Mouse (Mus musculus): ENCODE measurements around the gene Scn8a. TPM values are rescaled to one million over a fixed set of nuclear protein-coding genes. Genes with fewer than 3 reads are reported as not detected.
"Not testable (repeated sequence)": the region's sequence is repeated elsewhere in the genome, so short reads cannot be mapped to it uniquely, and the experiment has no call there.

Scn8a gene
- 10 to 100 TPM in 2 of 4 experiments, 1 to 10 TPM in 2; 4.1 to 14.9 (median 8.5) TPM for total RNA-seq (2022)

GRCm38 (mm10) chr15:100869558-100869957 is at the start of gene Scn8a:
Gene Scn8a, plus strand, starts transcription at chr15:100869858.
- no peak for DNase-seq

DNA sequence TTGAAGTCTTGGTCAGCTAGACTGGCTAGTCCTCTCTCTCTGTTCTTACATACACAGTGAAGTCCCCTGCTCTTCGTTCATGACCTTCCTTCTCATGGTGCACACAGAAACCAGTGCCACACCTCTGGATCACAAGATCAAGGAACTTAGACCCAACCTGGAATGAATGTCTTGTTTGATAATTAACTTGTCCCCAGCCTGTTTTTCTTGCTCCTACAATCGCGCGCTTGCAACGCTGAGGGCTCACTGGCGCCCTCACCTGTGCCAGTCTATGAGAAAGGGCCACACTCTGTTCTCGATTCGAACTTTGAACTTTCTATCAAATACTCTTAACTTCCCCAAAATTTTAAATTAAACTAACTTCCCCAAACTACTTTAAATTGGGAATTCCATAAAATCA is 47.8 kb upstream of the Scn8a start:
- DNase-seq, result no peak

- not testable (repeated sequence) for DNase-seq
These were observed 47.3 kb upstream of the Scn8a start for GRCm38 (mm10) chr15:100822370-100822769.

DNA sequence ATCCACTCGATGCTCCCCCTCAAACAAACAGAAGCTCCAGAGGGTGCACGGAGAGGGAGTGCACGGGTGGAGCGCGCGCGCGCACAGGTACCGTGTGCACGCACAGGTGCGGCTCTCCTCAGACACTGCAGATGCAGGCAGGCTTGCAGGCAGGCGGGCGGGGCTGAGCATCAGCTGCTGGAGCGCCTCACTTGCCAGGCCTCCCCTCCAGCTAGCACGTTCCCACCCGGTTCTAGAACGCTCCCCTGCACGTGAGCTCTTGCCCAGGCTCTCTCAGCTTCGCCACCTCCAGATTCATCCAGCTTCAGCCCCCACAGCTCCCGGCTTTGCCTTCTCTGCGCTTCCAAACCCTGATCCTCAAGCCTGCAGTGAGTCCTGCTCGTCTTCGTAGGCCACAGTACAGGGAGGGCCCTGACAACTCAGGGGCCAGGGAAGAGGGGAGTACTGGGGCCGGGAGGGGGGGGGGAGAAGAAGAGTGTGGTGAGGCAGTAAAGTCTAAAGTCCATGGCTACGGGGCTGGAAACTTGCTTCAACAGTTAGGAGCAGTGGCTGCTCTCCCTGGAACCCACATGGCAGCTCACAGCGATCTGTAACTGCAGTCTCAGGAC is 44.3 kb upstream of the Scn8a start:
- DNase-seq, result no peak

DNA sequence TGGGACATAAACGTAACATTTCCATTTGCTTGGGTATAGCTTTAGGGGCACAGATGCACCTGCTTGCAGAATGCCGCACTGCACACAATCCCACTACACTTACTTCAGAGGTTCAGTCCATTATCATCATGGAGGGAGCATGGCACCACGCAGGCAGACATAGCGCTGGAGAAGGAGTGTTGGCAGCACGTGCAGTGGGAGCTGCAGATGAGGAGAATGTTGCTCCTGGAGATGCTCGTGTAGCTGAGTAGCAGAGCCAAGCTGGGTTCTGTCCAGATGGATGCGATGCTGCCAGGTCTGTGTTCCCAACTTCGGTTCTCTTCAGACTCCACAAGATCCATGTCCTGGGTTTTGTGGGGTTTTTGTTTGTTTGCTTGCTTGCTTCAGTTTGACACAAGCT is 43.6 kb upstream of the Scn8a start:
- DNase-seq, result no peak

- DNase-seq, result no peak
These were observed 39.9 kb upstream of the Scn8a start for GRCm38 (mm10) chr15:100829775-100830174.

DNA sequence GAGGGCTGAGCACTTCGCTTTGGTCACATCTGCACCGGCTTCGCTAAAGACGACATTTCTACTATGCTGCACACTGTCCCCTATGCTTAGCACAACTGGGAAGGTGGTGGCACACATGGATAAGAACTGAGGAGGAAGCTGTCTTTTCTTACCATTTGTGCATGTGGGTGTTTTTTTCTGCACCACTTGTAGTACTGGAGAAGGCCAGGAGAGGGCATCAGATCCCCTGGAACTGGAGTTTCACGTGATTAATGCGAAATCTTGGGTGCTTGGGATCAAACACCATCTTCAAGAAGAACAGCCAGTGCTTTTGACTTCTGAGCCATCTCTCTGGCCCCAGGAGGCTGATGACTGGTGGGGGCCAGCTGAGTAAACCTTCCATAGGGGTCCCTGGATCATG is 39.0 kb upstream of the Scn8a start:
- no peak for DNase-seq

GRCm38 (mm10) chr15:100832144-100832543 is 37.5 kb upstream of the Scn8a start:
- no peak for DNase-seq

- DNase-seq, result no peak
These were observed 36.9 kb upstream of the Scn8a start for GRCm38 (mm10) chr15:100832784-100833183.

DNA sequence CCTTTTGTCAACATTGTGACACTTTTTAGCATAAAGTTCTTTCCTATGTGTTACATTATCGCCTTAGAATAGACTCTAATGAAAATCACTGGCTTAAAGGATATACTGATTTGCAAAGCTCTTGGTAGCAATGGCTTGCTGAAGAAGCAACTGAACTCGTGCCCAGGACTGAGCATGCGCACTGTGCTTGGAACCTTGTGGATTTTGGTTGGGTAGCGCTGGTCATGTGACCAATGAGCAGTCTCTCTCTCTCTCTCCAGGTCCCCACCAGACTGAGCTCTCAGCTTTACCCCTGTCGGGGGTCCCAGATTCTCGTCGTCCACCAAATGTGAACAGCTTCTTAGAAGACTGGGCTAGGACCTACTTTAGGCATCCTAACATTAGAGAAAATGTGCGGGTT is 32.9 kb upstream of the Scn8a start:
- no peak for DNase-seq

DNA sequence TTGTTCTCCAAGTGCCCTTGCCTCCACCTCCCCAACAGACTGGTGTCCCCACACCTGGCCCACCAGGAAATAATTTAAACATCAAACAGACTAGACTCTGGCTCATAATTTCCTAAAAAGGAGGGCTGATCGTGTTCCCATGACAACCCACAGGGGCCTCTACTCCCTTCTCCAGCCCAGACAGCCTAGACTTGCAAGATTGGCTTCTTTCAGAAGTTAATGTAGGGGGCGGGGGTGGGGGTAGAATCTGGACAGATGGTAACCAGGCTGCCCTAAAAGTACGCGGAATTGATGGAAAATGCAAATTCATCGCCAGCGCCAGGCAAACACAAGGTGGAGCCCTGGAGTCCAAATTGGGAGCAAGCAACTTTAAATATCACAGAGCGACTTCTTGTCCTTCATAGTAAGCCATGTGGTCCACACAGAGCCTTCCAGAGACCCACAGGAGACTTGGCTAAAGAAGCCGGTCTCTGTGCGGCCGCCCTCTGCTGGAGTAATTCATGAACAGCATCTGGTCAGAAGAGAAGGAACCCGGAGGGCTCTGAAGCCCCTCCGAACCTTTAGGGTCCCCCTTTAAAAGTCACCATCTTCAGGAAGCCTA is 31.0 kb upstream of the Scn8a start:
- DNase-seq, result peak; percentile 22

DNA sequence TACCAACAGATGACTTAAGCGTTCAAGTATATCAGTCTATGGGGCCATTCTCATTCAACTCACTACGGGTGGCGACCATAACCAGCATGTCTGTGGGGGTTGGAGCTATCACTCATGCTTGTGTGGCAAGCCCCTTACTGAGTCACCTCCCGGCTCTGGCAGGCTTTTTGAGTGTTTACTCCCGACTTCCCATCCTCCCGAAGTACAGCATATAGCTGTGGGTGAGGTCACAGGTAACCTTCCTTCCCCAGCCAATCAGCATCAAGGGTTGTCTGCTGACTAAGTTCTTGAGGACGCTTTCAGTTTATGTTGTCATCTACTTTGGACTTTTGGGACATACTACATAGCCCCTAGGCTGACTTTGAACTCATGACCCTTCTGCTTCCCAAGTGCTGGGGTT is 25.3 kb upstream of the Scn8a start:
- DNase-seq, result no peak

- DNase-seq, result no peak
These were observed 24.4 kb upstream of the Scn8a start for GRCm38 (mm10) chr15:100845049-100845879.

DNA sequence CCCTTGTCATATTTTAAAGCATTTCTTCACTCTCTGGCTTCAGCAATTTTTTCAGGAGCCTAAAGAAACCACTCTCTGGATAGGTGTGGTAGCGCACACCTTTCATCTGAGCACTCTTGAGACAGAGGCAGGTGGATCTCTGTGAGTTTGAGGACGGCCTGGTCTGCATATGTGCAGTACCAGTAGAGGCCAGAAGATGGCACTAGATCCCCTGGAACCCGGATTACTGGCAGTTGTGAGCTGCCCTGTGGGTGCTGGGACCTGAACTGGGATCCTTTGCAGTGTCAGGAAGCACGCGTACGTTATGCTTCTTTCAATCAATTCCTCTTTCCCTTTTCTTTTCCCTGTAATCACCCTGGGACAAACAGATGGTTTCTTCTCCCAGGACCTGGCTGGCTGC is 22.5 kb upstream of the Scn8a start:
- DNase-seq, result no peak

- no peak for DNase-seq
These were observed 12.1 kb upstream of the Scn8a start for GRCm38 (mm10) chr15:100857586-100857985.

GRCm38 (mm10) chr15:100860856-100861255 is 8.8 kb upstream of the Scn8a start:
- DNase-seq, result no peak

- DNase-seq, result no peak
These were observed 4.1 kb upstream of the Scn8a start for GRCm38 (mm10) chr15:100865556-100865955.

GRCm38 (mm10) chr15:100870001-100870774 is 530 bp downstream of the Scn8a start:
- DNase-seq, result peak; percentile 23

- no peak for DNase-seq
These were observed 1.1 kb downstream of the Scn8a start for GRCm38 (mm10) chr15:100870775-100871106.

- DNase-seq, result no peak
These were observed 1.7 kb downstream of the Scn8a start for GRCm38 (mm10) chr15:100871107-100872011.

DNA sequence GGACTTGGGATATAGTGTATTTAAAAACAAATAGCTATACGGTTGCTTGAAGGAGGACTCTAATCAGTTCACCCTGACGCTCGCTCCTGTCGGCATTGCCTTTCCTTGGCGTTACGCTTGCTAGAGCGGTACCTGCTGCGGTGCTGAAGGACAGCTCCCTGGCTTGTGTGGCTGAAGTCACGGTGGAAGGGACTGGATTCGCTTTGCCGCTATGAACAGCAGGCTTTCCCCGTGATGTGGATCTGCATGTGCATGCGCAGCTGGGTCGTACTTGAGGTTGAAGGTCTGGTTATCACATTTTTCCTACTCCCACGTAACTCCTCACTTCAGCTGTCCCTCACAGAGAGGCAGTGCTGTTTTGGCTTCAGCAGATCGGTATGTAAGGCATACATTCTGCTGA is 3.5 kb downstream of the Scn8a start:
- peak; percentile 71 for DNase-seq

- DNase-seq, result no peak
These were observed 9.4 kb downstream of the Scn8a start for GRCm38 (mm10) chr15:100879073-100879472.
